Mouse (Mus musculus): ENCODE measurements around the gene H2-Aa. TPM values are rescaled to one million over a fixed set of nuclear protein-coding genes. Genes with fewer than 3 reads are reported as not detected.
"Not testable (repeated sequence)": the region's sequence is repeated elsewhere in the genome, so short reads cannot be mapped to it uniquely, and the experiment has no call there.

H2-Aa gene
- polyA plus RNA-seq, 1 experiment from 2014 or later = 3.3 TPM

- 0 out of 2 replicates have a peak, but pooled peaks cover 2% of the 10 kb centered on the region for H3K27me3 ChIP-seq (ENCODE audit: insufficient read depth, low read length)
- no peak overlapping the region for H3K27ac ChIP-seq (ENCODE audit: low read length)
- H3K9me3 ChIP-seq (ENCODE audit: low read length) = no peaks in the 10 kb centered on the region
- no peaks in the 10 kb centered on the region for H3K36me3 ChIP-seq (ENCODE audit: insufficient read depth, low read length)
- H3K4me3 ChIP-seq (ENCODE audit: low read length) = no peak overlapping the region
- 88% methylated on average over 1 of the region's 1 CpGs for WGBS
- H3K9ac ChIP-seq (replicated peaks; ENCODE audit: low read length) = no peak overlapping the region
- H3K4me1 ChIP-seq (ENCODE audit: insufficient read depth, low read length) = 0 out of 2 replicates have a peak, but pooled peaks cover 3% of the 10 kb centered on the region
- ATAC-seq (ENCODE audit: low FRiP score, low TSS enrichment) = no peak
- no peak overlapping the region for H3K4me2 ChIP-seq (replicated peaks; ENCODE audit: low read depth, low read length)
Measured at GRCm38 (mm10) chr17:34312185-34312584, 24.6 kb upstream of the H2-Aa start.

GRCm38 (mm10) chr17:34310526-34310925, 22.9 kb upstream of the H2-Aa start:
- not testable (repeated sequence) for H3K9me3 ChIP-seq (ENCODE audit: low read length); H3K36me3 ChIP-seq (ENCODE audit: insufficient read depth, low read length); H3K4me3 ChIP-seq (ENCODE audit: low read length); H3K4me2 ChIP-seq (replicated peaks; ENCODE audit: low read depth, low read length); H3K4me1 ChIP-seq (ENCODE audit: insufficient read depth, low read length); H3K27ac ChIP-seq (ENCODE audit: low read length); H3K9ac ChIP-seq (replicated peaks; ENCODE audit: low read length); H3K27me3 ChIP-seq (ENCODE audit: insufficient read depth, low read length); ATAC-seq (ENCODE audit: low FRiP score, low TSS enrichment)
- WGBS = 80% methylated on average over 3 of the region's 3 CpGs

GRCm38 (mm10) chr17:34309683-34310385, 22.2 kb upstream of the H2-Aa start:
- no peaks in the 10 kb centered on the region for H3K36me3 ChIP-seq (ENCODE audit: insufficient read depth, low read length)
- H3K4me1 ChIP-seq (ENCODE audit: insufficient read depth, low read length) = 0 out of 2 replicates have a peak, but pooled peaks cover 3% of the 10 kb centered on the region
- peak; percentile 87 for ATAC-seq (ENCODE audit: low FRiP score, low TSS enrichment)
- H3K9ac ChIP-seq (replicated peaks; ENCODE audit: low read length) = peak overlapping the region; percentile 74
- H3K4me3 ChIP-seq (ENCODE audit: low read length) = peak overlapping the region; percentile 69
- peak overlapping the region; percentile 72 for H3K27ac ChIP-seq (ENCODE audit: low read length)
- 0 out of 2 replicates have a peak, but pooled peaks cover 2% of the 10 kb centered on the region for H3K27me3 ChIP-seq (ENCODE audit: insufficient read depth, low read length)
- no peaks in the 10 kb centered on the region for H3K9me3 ChIP-seq (ENCODE audit: low read length)
- WGBS = 23% methylated on average over 37 of the region's 38 CpGs
- peak overlapping the region; percentile 77 for H3K4me2 ChIP-seq (replicated peaks; ENCODE audit: low read depth, low read length)

- no peak for ATAC-seq (ENCODE audit: low FRiP score, low TSS enrichment)
Measured at GRCm38 (mm10) chr17:34309225-34309624, 21.6 kb upstream of the H2-Aa start.

GRCm38 (mm10) chr17:34308161-34308560, 20.5 kb upstream of the H2-Aa start:
- Histone ChIP-seq H3K36me3 (ENCODE audit: insufficient read depth, low read length) (no peaks in the 10 kb centered on the region), H3K9me3 (ENCODE audit: low read length) (no peaks in the 10 kb centered on the region), H3K27ac (ENCODE audit: low read length) (no peak overlapping the region), H3K27me3 (ENCODE audit: insufficient read depth, low read length) (0 out of 2 replicates have a peak, but pooled peaks cover 2% of the 10 kb centered on the region), H3K4me3 (ENCODE audit: low read length) (no peak overlapping the region), H3K9ac (replicated peaks; ENCODE audit: low read length) (no peak overlapping the region), H3K4me2 (replicated peaks; ENCODE audit: low read depth, low read length) (no peak overlapping the region), H3K4me1 (ENCODE audit: insufficient read depth, low read length) (0 out of 2 replicates have a peak, but pooled peaks cover 3% of the 10 kb centered on the region)
- no peak for ATAC-seq (ENCODE audit: low FRiP score, low TSS enrichment)
- WGBS = 77% methylated on average over 4 of the region's 4 CpGs

More at GRCm38 (mm10) chr17:34309225-34309624, 21.6 kb upstream of the H2-Aa start:
- Histone ChIP-seq H3K36me3 (ENCODE audit: insufficient read depth, low read length) (no peaks in the 10 kb centered on the region), H3K4me3 (ENCODE audit: low read length) (peak overlapping the region; percentile 69), H3K27me3 (ENCODE audit: insufficient read depth, low read length) (0 out of 2 replicates have a peak, but pooled peaks cover 2% of the 10 kb centered on the region), H3K9me3 (ENCODE audit: low read length) (no peaks in the 10 kb centered on the region), H3K27ac (ENCODE audit: low read length) (peak overlapping the region; percentile 72), H3K4me1 (ENCODE audit: insufficient read depth, low read length) (0 out of 2 replicates have a peak, but pooled peaks cover 3% of the 10 kb centered on the region), H3K4me2 (replicated peaks; ENCODE audit: low read depth, low read length) (peak overlapping the region; percentile 77), H3K9ac (replicated peaks; ENCODE audit: low read length) (peak overlapping the region; percentile 74)
- WGBS = 22% methylated on average over 10 of the region's 10 CpGs

GRCm38 (mm10) chr17:34307216-34307615, 19.6 kb upstream of the H2-Aa start:
- Histone ChIP-seq H3K4me1 (ENCODE audit: insufficient read depth, low read length) (0 out of 2 replicates have a peak, but pooled peaks cover 3% of the 10 kb centered on the region), H3K4me3 (ENCODE audit: low read length) (no peak overlapping the region), H3K36me3 (ENCODE audit: insufficient read depth, low read length) (no peaks in the 10 kb centered on the region), H3K9ac (replicated peaks; ENCODE audit: low read length) (no peak overlapping the region), H3K4me2 (replicated peaks; ENCODE audit: low read depth, low read length) (no peak overlapping the region), H3K27me3 (ENCODE audit: insufficient read depth, low read length) (0 out of 2 replicates have a peak, but pooled peaks cover 2% of the 10 kb centered on the region), H3K27ac (ENCODE audit: low read length) (no peak overlapping the region), H3K9me3 (ENCODE audit: low read length) (no peaks in the 10 kb centered on the region)
- ATAC-seq (ENCODE audit: low FRiP score, low TSS enrichment) = no peak

- Histone ChIP-seq H3K27me3 (ENCODE audit: insufficient read depth, low read length) (0 out of 2 replicates have a peak, but pooled peaks cover 2% of the 10 kb centered on the region), H3K9ac (replicated peaks; ENCODE audit: low read length) (no peak overlapping the region), H3K4me3 (ENCODE audit: low read length) (no peak overlapping the region), H3K36me3 (ENCODE audit: insufficient read depth, low read length) (no peaks in the 10 kb centered on the region), H3K4me2 (replicated peaks; ENCODE audit: low read depth, low read length) (no peak overlapping the region), H3K9me3 (ENCODE audit: low read length) (no peaks in the 10 kb centered on the region), H3K27ac (ENCODE audit: low read length) (no peak overlapping the region), H3K4me1 (ENCODE audit: insufficient read depth, low read length) (0 out of 2 replicates have a peak, but pooled peaks cover 3% of the 10 kb centered on the region)
- no peak for ATAC-seq (ENCODE audit: low FRiP score, low TSS enrichment)
- 90% methylated on average over 2 of the region's 2 CpGs for WGBS
Measured at GRCm38 (mm10) chr17:34306407-34306806, 18.8 kb upstream of the H2-Aa start.

GRCm38 (mm10) chr17:34305380-34306030, 17.9 kb upstream of the H2-Aa start, which contains the start of gene H2-Eb1:
TSS of gene H2-Eb1 (plus strand) at chr17:34305867.
- Histone ChIP-seq H3K9me3 (ENCODE audit: low read length) (no peaks in the 10 kb centered on the region), H3K4me3 (ENCODE audit: low read length) (no peak within 1 kb of the TSS), H3K4me1 (ENCODE audit: insufficient read depth, low read length) (0 out of 2 replicates have a peak, but pooled peaks cover 3% of the 10 kb centered on the region), H3K4me2 (replicated peaks; ENCODE audit: low read depth, low read length) (no peak within 1 kb of the TSS), H3K27me3 (ENCODE audit: insufficient read depth, low read length) (0 out of 2 replicates have a peak, but pooled peaks cover 2% of the 10 kb centered on the region), H3K9ac (replicated peaks; ENCODE audit: low read length) (no peak within 1 kb of the TSS), H3K27ac (ENCODE audit: low read length) (no peak within 1 kb of the TSS), H3K36me3 (ENCODE audit: insufficient read depth, low read length) (no peaks in the 10 kb centered on the region)
- ATAC-seq (ENCODE audit: low FRiP score, low TSS enrichment) = peak; percentile 89

- peak; percentile 58 for ATAC-seq (ENCODE audit: low FRiP score, low TSS enrichment)
Measured at GRCm38 (mm10) chr17:34304751-34305150, 17.1 kb upstream of the H2-Aa start.

More at GRCm38 (mm10) chr17:34304751-34305150, 17.1 kb upstream of the H2-Aa start:
- H3K36me3 ChIP-seq (ENCODE audit: insufficient read depth, low read length) = no peaks in the 10 kb centered on the region
- no peaks in the 10 kb centered on the region for H3K9me3 ChIP-seq (ENCODE audit: low read length)
- no peak overlapping the region for H3K4me2 ChIP-seq (replicated peaks; ENCODE audit: low read depth, low read length)
- H3K27me3 ChIP-seq (ENCODE audit: insufficient read depth, low read length) = 0 out of 2 replicates have a peak, but pooled peaks cover 2% of the 10 kb centered on the region
- H3K9ac ChIP-seq (replicated peaks; ENCODE audit: low read length) = no peak overlapping the region
- H3K4me3 ChIP-seq (ENCODE audit: low read length) = no peak overlapping the region
- H3K27ac ChIP-seq (ENCODE audit: low read length) = no peak overlapping the region
- 0 out of 2 replicates have a peak, but pooled peaks cover 3% of the 10 kb centered on the region for H3K4me1 ChIP-seq (ENCODE audit: insufficient read depth, low read length)
- 6% methylated on average over 4 of the region's 4 CpGs for WGBS

All from kidney, embryonic 16.5 days (tissue).